Mouse (Mus musculus) kidney, adult 11 months (tissue): ENCODE data around the gene Rnf224.

Experiments used
- DNase-seq: peaks from one replicate; pipeline ENCODE4 v3.0.0; 2022

Gene Rnf224

DNA sequence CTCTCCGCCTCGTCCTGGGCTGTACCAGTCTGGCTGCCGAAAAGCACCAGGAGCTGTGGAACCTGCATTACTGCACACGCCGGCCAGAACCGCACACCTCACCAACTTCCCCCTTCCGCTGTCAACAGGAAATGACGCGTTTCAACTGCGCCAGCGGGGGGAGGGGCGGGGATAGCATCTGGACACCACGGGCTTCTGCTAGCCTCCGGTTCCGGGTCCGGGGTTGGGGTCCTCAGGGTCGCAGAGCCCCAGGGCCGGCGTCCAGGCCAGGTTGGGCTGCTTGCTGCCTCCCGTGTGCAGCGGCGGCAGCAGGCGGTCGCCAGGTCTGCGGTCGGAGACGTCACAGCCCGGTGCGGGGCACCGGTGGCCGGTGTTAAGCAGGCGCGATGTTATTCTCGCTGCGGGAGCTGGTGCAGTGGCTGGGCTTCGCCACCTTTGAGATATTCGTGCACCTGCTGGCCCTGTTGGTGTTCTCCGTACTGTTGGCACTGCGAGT, 18.7 kb upstream of the Rnf224 start, which contains the start of gene Tmem203:
TSS of gene Tmem203 (plus strand) at position 156 of the 496 bp plus-strand sequence.
- DNase-seq: peak; percentile 78

DNA sequence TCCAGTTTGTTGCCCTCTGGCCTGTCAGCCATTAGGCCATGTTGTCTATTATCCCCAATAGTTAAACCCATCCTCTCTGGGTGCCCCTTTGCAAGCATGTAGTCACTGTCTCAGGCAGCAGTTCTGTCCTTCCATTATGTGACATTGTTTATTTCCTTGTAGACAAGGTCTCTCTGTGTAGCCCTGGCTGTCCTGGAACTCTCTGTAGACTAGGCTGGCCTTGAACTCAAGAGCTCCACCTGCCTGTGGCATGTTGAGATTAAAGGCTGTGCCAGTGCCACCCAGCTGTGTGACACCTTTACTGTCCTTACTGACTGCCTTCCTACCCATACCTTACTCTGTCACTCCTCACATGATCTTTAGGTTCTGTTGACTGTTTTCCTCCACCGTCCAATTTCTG, 15.7 kb upstream of the Rnf224 start:
- DNase-seq: no peak

DNA sequence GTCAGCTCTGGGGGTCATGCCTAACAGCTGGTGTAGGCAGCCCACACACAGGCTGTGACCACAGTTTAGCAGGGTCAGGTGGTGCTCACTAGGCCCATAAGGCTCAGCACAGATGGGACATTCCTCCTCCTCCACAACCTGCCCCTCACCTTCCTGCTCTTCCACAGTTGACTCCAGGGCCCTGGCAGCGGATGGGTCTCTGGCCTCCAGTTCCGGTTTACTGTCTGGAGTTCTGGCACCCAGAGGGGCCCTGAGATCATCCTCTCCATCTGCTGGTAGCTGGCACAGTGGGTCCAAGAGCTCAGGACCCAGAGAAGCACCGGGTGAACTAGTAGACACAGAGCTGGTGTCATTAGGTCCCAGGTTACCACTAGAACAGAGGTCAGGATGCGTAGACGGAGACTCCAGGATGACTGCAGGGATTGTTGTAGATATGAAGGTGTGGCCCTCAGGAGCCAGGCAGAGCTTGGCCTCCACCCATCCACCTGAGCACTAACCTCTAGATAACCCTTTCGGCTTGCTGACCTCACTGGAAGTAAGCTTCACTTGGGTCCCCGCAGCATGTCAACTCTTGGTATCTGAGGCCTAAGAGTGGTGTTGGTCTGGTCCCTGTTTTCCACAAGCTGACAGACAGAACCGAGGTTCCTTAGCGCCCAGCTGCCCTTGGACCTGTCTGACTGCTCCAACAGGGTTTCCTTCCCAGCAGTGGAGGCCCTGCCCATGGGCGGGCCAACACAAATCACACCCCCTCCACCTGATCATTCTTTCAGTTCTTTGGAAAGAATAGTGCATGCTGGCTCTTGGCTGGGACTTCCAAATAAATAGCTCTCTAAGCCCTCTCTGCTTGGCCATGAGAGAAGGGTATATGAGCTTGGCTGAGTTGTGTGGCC, 9.8 kb upstream of the Rnf224 start, which contains the start of gene AL732309.1:
TSS of gene AL732309.1 (minus strand) at position 681 of the 890 bp plus-strand sequence.
- no peak for DNase-seq

DNA sequence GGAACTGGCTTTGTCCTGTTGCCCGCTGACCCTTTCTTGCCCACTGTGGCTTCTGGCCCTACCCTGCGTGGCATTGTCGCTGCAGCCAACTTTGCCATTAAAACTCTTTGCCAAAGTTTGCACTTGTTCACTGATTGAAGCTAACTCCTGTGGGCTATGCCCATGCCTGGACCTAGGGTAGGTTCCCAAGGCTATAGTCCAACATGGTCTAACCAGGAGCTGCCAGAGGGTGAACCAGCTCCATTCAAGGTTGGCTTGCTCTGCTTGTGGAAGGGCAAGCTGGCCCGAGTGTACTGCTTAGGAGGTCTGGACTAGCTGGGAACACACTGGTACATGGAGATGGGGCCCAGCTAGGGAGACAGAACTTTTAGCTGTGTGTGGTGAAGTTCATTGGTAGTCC, 7.6 kb upstream of the Rnf224 start:
- DNase-seq: no peak

DNA sequence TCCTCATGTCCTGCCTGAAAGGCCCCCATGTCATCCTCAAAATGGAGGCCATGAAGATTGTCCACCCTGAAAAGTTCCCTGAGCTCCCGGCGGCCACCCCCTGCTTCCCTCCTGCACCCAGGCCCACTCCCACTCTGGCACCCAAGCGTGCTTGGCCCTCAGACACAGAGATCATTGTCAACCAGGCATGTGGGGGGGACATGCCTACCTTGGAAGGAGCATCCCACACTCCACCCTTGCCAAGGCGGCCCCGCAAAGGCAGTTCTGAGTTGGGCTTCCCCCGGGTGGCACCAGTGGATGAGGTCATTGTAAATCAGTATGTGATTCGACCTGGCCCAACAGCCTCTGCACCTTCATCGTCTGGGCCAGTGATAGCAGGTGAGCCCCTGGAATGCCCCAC, 6.8 kb upstream of the Rnf224 start:
- DNase-seq: no peak

DNA sequence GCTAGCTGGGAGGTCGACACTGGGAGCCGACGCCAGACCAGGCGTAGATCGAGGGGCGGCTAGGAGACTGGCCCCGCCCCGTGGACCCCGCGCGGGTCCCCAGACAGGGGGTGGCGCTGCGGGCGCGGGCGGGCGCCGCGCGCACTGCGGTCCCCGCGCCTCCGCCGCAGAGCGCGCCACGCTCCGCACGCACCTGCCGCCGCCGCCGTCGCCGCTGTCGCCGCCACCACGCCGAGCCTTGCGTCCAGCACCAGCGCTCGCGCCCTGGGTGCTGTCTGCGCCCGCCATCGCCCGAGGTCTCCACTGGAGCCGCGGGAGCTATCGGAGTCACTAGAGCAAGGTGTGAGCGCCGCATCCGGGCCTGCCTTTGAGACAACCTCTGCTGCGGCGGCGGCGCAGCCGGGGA, 5.5 kb upstream of the Rnf224 start, which contains the start of the genes Rnf208 and Cysrt1:
TSS of gene Rnf208 (plus strand) at position 155 of the 406 bp plus-strand sequence.
TSS of gene Cysrt1 (minus strand) at position 352 of the 406 bp plus-strand sequence.
- no peak for DNase-seq

DNA sequence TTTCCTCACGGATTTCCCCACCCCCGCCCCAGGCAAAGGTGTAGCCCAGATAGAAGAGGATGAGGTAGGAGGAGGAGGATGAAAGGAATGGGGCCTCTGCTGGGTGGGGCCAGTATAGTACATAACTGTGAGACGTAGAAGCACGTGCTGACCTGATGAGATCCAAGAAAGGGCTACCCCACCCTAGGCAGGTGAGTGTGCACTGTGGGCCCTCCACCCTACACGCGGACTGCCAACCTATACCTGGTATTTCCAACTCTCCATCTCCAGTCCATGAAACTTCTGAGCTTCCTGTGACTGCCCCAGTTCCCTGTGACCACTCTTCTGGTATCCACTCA, 4.8 kb upstream of the Rnf224 start:
- DNase-seq: no peak

DNA sequence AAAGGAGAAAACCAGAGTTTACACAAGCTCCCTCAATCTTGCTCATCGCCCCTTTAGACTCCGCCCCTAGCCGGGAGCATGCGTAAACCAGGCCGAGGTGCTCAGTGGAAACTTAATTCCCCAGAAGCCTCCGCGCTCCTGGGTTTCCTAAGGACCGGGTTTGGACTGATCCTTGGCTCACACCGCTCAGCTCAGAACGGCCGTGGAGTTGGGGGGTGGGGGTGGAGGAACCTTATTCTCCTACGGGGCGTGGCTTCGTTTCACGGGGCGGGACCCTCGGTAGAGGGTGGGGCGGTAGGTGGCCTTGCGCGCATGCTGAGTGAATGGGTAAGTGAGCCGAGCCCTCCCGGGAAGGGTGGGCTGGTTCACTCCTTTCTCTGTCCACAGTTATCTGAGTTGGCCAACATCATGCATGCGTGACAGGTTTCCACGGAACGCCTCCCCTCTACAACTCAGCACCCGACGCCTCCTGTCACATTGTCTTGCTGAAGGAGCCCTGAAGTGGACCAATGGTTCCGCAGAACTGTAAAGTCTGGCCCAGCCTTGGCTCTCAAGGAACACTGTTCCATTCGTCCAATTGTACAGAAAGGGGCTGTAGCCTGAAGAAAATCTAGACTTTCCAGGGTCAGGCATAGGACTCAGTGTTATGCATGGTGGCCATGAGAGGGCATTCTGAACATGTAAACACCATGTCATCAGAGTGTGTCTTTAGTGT, 4.3 kb upstream of the Rnf224 start:
- DNase-seq: peak; percentile 88

DNA sequence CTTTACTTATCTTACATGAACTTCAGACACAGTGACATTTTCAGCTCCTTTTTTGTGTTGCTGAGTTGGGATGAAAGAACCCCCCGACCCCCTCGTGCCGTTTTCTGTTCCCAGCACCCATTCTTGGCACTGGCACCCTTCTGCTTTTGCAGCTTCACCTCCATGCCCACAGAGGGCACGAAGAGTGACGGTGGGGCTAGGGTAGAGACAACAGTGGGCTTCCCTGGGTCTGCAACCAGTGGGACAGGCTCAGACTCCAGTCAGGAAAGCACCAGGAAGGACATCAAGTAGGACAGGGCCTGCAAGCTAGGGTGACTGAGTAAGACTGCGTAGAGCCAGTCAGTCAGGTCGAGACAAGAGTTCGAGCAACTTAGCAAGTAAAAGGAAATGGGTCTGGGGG, 3.7 kb upstream of the Rnf224 start:
- DNase-seq: no peak

DNA sequence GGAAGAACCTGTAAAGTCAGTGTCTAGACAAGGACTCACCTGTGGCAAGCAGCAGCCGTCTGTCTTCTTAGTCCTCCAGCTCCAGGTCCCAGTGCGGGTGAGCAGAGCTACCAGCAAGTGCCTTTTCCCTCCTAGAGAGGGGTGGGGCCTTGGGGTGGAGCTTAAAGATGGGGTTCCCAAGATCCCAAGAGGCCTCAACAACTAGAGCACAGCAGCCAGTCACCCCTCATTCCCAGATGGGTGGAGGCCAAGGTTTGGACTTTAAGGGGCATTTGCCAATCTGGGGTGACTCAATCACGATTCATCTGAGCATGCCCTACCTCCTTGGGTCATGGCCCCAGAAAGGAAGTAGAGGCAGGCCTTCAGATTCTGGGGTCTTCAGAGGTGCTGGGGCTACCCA, 3.2 kb upstream of the Rnf224 start:
- no peak for DNase-seq

DNA sequence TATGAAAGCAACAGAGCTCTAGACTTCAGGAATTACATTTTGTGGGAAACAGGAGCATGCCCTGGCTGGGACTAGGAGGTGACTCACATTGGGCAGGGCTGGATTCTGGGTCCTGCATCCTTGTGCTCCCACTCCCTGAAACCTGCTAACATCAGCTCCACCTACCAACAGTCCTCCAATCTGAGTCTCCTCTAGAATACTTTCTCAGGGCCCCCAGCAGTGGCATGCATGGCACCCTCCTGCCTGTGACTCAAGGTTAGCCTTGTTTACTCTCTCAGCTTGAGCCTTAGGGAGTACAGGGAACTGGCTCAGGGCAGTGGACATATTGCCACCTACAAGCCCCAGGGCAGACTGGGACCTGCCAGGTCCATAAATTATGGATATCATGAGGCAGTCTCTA, 1.5 kb upstream of the Rnf224 start:
- no peak for DNase-seq

DNA sequence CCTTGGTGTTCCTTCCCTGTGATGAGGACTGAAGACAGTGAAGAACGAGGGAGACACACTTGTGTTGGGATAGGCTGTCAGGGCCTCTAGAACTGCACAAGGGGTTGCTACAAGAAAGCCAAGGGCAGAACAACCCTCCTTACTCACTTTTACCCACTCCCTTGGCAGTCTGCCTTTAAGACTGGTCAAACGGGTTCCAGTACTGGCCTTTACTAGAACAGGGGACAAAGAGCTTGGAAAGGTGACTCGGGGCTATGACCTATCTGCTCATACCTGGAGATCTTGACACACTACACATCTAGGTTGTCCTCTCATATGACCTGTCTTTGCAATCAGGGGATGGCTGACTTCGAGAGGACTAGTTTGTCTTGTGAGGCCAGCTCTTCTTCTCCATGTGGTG, 935 bp upstream of the Rnf224 start:
- DNase-seq: peak; percentile 72

DNA sequence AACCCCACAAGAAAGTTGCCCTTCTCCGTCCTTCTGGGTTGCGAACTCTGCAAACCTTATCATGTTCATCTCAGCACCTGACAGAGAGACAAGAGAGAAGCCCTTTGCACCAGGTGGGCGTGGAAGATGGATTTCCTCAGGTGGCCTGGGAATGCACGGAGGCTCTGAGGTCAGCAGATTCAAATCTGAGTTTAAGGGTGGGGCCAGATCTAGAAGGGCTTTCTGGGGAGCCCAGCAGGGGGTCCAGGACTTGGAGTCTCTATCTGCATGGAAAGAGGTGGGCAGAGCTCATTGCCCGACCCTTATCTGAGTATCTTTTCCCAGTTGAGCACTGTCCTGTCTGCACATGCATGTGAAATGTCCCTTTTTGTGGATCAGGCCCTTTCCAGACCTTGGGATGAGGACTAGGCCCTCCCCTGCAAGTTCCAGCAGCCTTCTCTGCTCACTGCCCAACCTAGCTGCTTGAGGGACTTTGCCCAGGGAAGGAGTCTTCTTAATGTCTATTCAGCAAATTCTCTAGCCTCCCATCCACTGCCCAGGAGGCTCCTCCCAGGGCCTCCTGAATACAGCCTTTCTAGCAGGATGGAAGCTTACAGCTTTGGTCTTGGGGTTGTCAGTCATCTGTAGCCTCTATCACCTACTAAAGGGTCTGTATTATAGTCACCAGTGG, 1.9 kb downstream of the Rnf224 start:
- DNase-seq: peak; percentile 78

DNA sequence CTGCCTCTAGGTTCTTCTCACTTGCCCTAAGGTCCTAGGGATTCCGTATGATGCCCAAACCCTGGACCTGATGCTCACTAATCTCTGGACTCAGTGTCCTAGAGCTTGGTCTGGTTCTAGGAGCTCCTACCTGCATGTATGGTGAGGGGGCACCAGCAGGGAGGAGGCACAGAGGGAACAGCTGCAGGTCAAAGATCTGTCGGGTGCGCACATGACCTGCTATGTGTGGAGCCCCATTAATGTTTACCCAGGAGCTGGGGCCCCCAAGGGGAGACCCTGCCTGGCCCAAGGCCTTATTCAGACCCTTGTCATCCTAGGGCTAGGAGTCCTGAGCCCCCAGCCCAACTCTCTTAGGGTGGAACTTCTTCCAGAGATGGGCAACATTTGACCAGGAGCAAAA, 2.5 kb downstream of the Rnf224 start, which contains the start of gene Slc34a3:
TSS of gene Slc34a3 (minus strand) at position 315 of the 400 bp plus-strand sequence.
- DNase-seq: peak; percentile 63

DNA sequence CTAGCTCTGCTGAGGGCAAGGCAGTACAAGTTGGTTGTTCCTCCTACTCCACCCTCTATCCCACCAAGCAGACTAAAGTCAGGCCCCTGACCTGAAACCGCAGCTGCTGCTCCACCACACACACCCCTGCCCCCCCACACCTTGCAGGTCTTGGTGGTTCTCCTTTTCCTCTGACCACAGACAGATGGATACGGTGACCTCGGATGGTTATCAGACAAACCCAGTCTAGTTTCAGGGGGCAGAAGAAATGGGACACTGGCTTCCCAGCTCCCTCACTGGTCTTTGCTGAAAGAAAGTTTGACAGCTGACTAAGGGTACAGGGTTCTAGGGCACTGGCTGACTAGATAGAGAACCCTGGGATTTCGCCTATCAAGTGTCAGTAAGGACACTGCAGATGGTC, 3.2 kb downstream of the Rnf224 start:
- DNase-seq: no peak

DNA sequence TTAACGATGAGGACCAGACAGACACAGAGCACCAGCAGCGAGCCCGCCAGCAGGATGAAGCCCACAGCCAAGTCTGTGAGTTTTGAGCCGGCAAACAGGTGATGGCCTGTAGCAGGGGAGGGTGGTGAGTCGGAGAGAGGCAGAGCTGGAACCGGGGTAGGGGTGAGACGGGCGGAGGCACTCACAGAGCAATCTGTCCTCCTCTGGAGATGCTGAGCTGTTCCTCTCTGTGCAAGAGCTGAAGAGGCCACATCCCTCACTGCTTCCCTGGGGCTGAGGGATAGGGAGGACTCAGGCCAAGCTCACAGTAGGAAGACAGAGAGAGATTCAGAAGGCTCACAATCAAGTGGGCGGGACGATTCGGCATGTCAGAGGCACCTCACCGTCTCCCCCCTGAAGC, 5.5 kb downstream of the Rnf224 start:
- no peak for DNase-seq

DNA sequence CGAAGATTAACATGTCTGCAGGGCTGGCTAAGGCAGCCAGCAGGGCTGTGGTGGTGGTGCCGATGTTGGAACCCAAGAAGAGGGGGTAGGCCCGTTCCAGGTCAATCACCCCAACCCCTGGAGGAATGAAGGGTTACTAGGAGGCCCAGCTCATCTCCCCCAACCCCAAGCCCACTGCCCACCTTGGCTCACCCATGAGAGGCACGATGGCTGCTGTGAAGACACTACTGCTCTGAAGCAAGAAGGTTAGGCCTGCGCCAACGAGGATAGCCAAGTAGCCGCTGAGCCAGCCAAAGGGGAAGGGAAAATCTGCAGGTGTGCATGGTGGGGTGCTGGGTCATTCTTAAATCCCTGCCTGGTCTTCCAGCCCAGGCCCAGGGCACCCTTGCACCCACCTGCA, 6.0 kb downstream of the Rnf224 start:
- no peak for DNase-seq

DNA sequence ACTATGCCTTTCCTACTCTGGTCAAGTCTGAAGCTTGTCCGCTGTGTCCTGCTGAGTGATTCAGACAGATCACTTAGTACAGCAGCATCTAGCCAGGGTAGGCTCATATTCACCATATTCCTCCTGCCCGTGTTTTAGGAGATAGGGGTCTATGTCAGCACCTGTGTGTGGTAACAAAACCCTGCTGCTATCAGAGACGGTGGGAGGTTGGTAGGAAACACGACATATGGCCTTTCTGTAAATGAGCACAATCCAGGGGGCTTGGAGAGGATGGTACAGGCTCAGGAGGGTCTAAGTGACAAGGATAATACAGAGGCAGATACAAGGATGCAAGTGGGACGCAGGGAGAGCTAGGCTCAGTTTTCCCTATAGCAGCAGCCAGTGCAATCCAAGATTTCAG, 7.0 kb downstream of the Rnf224 start:
- DNase-seq: no peak

DNA sequence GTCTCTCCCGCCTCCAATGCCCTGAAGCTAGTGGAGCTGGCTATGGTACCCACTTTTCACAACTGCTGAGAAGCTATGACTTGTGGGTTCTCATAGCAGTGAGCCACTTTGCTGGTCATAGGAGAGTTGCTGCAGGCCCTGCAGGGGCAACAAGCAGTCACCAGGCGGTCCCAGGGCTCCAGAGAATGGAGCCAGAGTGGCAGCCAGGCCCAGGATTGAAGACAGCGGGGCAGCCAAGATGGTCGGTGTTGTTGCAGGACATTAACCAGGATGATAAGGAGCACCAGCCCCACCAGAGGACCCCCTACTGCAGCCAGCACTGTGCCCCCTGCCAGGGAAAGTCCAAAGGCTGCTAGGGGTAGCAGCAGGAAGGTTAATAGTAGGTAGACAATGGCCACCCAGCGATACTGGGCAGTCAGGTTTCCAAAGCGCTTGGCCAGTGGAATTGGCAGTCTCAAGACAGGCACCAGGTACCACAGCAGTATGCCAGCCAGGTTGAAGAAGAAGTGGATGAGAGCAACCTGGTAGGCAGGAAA, 7.5 kb downstream of the Rnf224 start:
- DNase-seq: no peak

DNA sequence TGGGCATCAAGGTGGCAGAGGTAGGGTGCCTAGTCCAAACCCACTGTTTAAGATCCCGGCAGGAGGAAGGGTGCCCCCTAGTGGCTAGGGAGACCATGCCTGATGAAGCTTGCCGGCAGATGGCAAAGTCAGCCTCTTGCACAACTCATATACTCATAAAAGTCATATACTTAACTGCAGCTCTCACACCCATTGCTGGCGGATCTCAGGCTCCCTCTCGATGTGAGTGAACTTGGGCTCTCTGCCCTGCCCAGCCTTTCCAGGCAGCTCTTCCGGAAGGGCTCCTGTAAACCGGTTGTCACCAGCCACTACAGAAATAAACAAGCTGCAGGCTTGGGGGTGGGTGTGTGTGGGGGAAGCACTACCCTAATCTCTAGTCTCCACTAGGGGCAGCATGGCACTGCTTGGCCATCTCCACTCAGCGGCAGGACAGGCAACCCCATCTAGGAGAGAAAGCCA, 8.1 kb downstream of the Rnf224 start:
- DNase-seq: peak; percentile 94

DNA sequence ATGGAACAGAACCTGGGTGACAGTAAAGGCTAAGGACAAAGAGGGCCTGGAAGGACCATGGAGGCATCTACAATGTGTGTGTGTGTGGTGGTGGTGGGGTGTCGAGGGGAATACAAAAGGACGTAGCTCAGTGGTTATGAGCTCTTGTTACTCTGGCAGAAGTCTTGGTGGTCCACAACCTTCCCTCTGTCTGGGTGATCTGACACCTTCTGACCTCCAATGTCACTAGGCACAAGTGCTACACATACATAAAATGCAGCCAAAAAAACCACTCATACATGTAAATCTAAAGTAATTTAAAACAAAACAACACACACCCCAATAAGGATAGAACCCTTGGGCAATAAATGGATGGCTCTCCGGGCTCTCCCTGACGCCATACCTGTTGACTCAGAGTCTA, 9.2 kb downstream of the Rnf224 start:
- DNase-seq: no peak

DNA sequence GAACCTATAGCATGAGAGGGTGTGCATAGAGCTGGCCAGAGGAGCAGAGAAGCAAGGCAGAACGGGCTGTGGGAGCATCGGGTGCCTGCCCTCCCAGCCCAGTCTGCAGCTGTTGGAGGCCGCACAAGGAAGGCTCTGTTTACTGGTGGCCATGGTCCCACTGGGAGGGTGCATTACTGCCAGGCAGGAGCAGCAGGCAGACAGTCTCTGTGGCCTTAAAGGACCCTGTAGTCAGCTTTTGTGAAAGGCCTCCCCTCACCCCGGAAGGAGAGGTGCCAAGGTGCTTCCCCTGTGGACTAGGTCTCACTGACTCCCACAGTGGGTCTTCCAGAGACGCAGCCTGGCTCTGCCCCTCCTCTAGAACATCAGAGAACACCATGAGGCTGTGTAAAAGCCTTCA, 9.7 kb downstream of the Rnf224 start:
- DNase-seq: no peak
